Mouse (Mus musculus) embryonic fibroblast, embryonic 13.5 days (primary cell): Measurements from ENCODE around the gene Lmo4. TPM values are rescaled to one million over a fixed set of nuclear protein-coding genes. Genes with fewer than 3 reads are reported as not detected.

Experiments
- H3K27ac ChIP-seq: 2 replicates; pipeline ENCODE4 v1.5.1; 2012; ENCODE audit warnings: low read length, control low read depth, inconsistent platforms; ENCODE audit not compliant: insufficient read depth
- H3K4me1 ChIP-seq: 2 replicates; pipeline ENCODE4 v1.6.1; 2011; ENCODE audit warnings: low read length; ENCODE audit not compliant: control insufficient read depth, insufficient read depth
- H3K4me3 ChIP-seq: 2 replicates; pipeline ENCODE4 v1.5.1; 2011; ENCODE audit warnings: mild to moderate bottlenecking, control low read depth, low read length; ENCODE audit not compliant: insufficient read depth
- CTCF ChIP-seq: IDR thresholded peaks from 2 replicates; pipeline ENCODE4 v1.5.1; 2011; ENCODE audit warnings: mild to moderate bottlenecking, control low read depth, low read length, moderate library complexity, borderline replicate concordance; ENCODE audit not compliant: insufficient read depth
- POLR2A ChIP-seq: IDR thresholded peaks from 2 replicates; pipeline ENCODE4 v1.6.1; 2011; ENCODE audit warnings: low read depth, mild to moderate bottlenecking, control low read depth, low read length, moderate library complexity
- polyA plus RNA-seq: library from polyadenylated mRNA; stranded (reverse); fragments of >200 nt; gene quantifications from 2 replicates; pipeline ENCODE4 v1.2.4, GENCODE M21; 2011; ENCODE audit warnings: low read depth; ENCODE audit not compliant: missing spikeins, insufficient read length

Gene Lmo4
- polyA plus RNA-seq, 1 experiment, result 124 TPM

GRCm38 (mm10) chr3:144173866-144174588, 31.0 kb downstream of the Lmo4 start:
- Histone ChIP-seq H3K4me3 (no peak overlapping the region), H3K4me1 (no peaks in the 10 kb centered on the region), H3K27ac (no peak overlapping the region)
- no peak for TF ChIP-seq POLR2A
- no peak for TF ChIP-seq CTCF

GRCm38 (mm10) chr3:144173138-144173537, 31.9 kb downstream of the Lmo4 start:
- Histone ChIP-seq H3K27ac (no peak overlapping the region), H3K4me3 (no peak overlapping the region), H3K4me1 (no peaks in the 10 kb centered on the region)
- TF ChIP-seq CTCF (no peak), POLR2A (no peak)

DNA sequence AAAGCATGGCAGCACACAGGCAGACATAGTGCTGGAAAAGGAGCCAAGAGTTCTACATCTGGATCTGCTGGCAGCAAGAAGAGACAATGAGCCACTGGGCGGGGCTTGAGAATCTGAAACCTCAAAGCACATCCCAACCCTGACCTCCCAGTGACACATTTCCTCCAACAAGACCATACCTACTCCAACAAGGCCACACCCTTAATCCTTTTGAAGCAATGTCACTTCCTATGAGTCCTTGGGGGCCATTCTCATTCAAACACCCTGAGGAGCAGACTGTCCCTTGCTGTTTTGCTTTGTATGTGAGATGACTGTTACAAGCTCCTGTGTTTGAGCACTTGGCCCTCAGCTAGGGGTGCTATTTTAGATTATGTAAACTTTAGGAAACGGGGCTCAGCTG, 33.3 kb downstream of the Lmo4 start:
- TF ChIP-seq CTCF (no peak), POLR2A (no peak)
- H3K4me3 ChIP-seq, result no peak overlapping the region
- no peak overlapping the region for H3K27ac ChIP-seq
- 0 out of 2 replicates have a peak, but pooled peaks cover 1% of the 10 kb centered on the region for H3K4me1 ChIP-seq

DNA sequence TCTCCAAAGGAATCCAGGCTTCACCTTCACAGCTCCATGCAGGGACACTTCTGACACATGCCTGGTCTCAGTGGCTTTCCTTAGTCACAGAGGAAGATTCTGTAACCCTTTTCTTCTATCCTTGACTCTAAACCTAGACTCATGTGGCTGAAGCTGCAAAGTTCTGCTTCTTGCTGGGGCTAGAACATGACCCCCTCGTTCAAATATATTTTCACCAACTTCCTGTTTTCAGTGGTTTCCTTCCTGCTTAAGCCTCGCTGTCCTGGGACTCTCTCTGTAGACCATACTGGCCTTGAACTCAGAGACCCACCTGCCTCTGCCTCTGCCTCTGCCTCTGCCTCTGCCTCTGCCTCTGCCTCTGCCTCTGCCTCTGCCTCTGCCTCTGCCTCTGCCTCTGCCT, 34.5 kb downstream of the Lmo4 start:
- H3K4me3 ChIP-seq, result no peak overlapping the region
- no peak overlapping the region for H3K27ac ChIP-seq
- peaks cover 8% of the 10 kb centered on the region; the same call in 1 of the 2 replicates for H3K4me1 ChIP-seq
- TF ChIP-seq POLR2A, result no peak

- H3K27ac ChIP-seq, result no peak overlapping the region
- no peak overlapping the region for H3K4me3 ChIP-seq
- TF ChIP-seq CTCF (no peak), POLR2A (no peak)
- H3K4me1 ChIP-seq, result peaks cover 8% of the 10 kb centered on the region; the same call in 1 of the 2 replicates
Observed at GRCm38 (mm10) chr3:144166439-144167155, 38.4 kb downstream of the Lmo4 start.

- Histone ChIP-seq H3K4me3 (no peak overlapping the region), H3K27ac (no peak overlapping the region), H3K4me1 (peaks cover 12% of the 10 kb centered on the region)
- TF ChIP-seq CTCF (no peak), POLR2A (no peak)
Observed at GRCm38 (mm10) chr3:144165439-144165838, 39.6 kb downstream of the Lmo4 start.

- Histone ChIP-seq H3K4me3 (no peak overlapping the region), H3K27ac (no peak overlapping the region), H3K4me1 (peaks cover 12% of the 10 kb centered on the region)
- TF ChIP-seq CTCF (no peak), POLR2A (no peak)
Observed at GRCm38 (mm10) chr3:144164665-144165385, 40.2 kb downstream of the Lmo4 start.

- Histone ChIP-seq H3K27ac (no peak overlapping the region), H3K4me3 (no peak overlapping the region), H3K4me1 (peaks cover 12% of the 10 kb centered on the region)
- no peak for TF ChIP-seq POLR2A
- no peak for TF ChIP-seq CTCF
Observed at GRCm38 (mm10) chr3:144163718-144164117, 41.3 kb downstream of the Lmo4 start.

GRCm38 (mm10) chr3:144162156-144162555, 42.9 kb downstream of the Lmo4 start:
- no peak overlapping the region for H3K4me3 ChIP-seq
- H3K4me1 ChIP-seq, result peaks cover 12% of the 10 kb centered on the region
- 0 out of 2 replicates have a peak overlapping the region, but pooled peaks have one; percentile 9 for H3K27ac ChIP-seq
- TF ChIP-seq CTCF, result no peak
- TF ChIP-seq POLR2A, result no peak
